Mouse (Mus musculus) gastrocnemius, adult 8-10 months (tissue): ENCODE data around the gene R3hcc1l. TPM values are rescaled to one million over a fixed set of nuclear protein-coding genes. Genes with fewer than 3 reads are reported as not detected.
A peak's percentile ranks its signal among the peaks of the same experiment; 100 is the strongest.

Experiments
- DNase-seq, 2 experiments: peaks; one replicate each; pipeline ENCODE4 v3.0.0; 2022; ENCODE audit warnings: low spot score in 2 of 2
- total RNA-seq, 4 experiments: library from RNA; stranded (reverse); gene quantifications; 2 replicates each; pipeline ENCODE4 v1.2.4; 2022

The R3hcc1l gene
- total RNA-seq: 10 to 100 TPM; 11.2 to 15.9 (median 13.3) TPM

DNA sequence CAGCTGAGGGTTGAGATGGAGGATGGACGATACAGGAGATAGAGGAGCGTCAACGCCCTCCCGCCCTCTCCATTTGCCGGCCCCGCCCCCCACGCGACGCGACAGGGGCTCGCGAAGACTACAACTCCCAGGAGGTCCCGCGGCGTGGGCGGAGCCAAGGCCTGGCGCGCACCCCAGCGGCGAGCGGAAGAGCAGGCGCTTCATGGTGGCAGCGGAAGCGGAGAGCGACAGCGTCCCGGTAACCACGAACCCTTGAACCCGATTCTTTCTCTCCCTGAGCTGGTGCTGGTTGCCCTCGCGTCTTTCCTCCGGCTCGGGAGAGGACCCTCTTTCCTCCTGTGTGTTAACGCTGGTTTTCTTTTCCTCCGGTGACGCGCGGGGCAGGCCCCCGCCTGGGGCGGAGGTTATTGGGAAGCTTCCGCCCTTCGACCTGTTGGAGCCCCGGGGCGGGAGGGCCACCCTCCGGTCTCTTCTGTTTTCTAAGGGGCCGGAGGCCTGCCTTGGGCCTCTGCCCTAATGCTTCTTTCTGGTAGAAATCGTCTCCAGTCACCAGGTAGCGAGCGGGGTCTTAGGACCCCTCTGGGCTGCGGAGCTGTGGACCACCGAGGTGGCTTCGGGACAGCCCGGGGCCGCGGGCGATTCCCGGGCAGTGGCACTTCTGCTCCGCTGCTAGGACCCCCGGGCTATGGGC is at the start of gene R3hcc1l:
R3hcc1l (plus strand) TSS at position 140 of the 691 bp plus-strand sequence.
- peak; percentile 96 for DNase-seq

DNA sequence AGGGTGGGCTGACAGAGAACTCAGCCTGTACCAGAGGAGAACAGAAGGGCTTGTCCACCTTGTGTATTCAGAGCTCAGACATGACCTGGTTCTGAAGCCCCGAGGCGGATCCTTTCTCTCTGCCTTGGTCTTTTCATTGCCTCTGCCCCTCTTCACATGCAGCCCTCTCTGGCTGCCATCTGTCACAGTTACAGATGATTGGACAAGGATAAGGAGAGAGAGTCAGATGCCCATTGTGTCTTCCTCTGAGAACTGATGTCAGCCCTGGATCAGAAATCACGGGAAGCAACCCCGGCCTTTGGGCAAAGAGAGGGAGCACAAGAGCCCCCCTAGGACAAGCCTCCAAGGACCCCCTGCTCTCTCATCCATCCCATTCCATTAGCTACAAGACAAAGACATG is 47.0 kb upstream of the R3hcc1l start:
- no peak for DNase-seq

DNA sequence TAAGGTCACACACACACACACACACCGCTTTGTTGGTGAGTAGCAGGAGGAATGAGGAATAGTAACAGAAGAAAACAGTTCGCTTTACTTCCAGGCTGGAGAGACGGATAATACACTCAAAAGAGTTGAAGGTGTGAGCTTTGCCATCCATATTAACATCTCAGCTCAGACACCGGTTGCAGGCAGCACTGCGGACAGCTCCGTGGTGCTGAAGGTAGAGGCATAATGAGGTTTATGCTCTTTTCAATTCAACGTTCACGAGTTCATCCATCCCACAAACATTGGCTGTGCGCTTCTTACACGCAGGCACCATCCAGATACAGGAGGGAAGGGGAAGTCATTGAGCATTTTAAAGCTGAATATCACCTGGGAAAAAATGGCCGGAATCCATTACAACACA is 45.7 kb upstream of the R3hcc1l start:
- no peak for DNase-seq

DNA sequence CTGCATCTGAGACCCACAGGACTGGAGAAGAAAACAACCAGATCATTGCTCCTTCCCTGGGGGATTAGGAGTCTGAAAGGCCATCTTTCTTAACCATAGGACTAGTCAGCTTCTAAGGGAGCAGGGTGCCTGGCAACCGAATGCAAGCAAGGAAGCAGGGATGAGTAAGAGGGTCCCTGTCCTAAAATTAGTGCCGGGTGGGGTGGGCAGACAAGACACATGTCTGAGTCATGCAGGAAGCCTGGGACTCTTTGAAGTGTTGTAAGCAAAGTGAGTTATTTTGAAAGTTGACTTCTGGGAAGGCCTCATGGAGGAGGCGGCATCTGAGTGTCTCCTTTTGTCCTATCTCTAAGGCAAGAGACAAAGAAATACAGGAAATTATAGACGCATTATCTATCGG is 40.8 kb upstream of the R3hcc1l start:
- no peak for DNase-seq

DNA sequence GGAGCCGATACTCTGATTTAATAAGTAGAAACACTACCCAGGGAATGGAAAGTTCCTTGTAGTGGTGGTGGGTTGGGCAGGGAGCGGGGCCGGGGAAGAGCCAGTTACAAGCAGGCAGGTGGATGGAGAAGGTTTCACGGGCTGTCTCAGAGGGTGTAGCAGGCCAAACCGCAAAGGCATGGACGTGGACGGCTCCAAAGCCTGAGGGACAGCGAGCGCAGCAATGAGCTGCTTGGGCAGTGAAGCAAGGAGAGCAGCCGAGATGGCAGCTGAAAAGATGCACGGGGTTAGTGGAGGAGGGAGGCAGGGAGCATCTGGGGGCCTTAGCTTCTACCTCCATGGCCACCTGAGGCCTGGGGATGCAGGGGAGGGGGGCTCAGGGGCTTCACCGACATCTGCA is 40.3 kb upstream of the R3hcc1l start:
- no peak for DNase-seq

DNA sequence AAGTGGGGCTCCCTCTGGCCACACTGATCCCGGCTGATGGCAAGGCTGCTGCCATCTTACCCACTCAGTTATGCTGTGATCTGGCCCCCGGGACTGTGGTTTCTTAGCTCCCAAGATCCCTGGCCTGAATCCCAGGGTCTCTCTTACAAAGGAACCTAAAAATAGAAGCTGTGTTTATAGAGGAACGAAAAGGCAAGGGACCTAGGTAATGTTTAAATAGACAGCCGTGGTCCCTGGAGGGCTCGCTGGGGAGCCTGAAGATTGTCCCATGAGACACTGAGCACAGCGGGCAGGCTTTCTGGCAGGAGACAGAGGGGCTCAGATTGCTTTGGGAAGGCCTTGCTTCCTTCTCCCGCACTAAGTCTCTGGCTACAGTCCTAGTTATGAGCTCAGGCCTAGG is 33.1 kb upstream of the R3hcc1l start:
- DNase-seq: no peak

DNA sequence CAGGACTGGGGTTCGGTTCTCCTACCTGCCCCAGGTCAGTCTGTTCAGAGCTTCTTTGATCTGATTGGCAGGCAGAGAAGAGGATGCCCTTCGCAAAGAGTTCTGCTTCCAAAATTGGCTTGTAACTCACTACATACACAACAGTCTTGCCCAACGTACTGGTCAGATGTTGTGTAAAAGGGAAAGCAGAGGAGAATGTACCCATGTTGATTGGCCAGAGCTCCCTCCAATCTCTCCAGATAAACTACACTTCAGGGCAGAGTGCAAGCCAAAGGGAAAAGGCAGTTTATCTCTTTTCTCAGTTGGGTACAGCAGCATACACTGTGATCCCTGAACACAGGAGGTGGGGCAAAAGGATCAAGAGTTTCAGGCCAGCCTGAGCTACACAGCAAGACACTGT is 31.3 kb upstream of the R3hcc1l start:
- no peak for DNase-seq

DNA sequence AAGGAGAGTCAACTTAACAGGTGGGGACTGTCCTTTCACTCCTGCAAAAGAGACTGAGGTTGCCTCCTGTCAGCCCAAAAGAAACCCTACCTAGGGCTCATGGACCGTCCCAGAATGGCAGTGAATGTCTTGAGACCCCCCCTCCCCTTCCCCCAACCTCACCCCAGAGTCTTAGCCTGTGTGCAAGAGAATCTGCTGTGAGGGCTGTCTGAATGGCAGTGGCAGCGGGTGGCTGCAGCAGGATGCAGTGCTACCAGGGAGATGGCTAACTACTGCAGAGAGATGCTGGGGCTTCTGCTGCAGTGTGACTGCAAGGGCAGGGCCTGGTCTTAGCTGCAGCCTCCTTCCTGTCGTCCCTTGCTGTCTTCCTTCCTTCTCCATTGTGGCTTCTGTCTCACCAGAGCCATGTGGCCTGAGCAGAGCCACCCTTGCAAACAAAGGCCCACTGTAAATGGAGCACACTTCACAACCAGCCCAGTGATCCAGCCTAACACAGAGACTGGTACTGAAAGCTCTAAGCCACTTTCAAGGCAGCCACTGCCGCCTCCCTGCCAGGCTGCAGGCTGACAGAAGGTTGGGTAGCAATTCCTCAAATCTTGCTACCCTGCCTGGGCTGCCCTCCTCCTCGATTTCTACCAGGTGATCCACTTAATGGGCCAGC is 25.2 kb upstream of the R3hcc1l start:
- DNase-seq: no peak

DNA sequence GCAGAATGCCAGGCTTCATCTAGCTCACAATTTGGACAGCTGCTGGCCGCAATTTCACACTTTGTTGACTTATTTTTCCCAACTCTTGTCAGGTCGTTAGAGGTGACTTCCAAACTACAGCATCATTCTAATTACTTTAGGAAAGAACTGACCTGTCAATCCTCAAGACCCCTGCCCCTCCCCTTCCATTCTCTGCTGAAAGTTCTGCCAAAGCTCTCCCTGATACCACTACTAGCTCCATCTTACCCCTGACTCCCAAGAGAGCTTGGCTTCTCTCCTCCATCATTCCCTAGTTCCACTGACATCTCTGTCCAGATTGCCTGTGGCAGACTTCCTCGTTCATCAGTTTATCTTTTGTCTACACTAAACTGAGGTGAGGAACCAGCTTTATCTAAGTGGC is 14.4 kb upstream of the R3hcc1l start:
- DNase-seq: no peak

DNA sequence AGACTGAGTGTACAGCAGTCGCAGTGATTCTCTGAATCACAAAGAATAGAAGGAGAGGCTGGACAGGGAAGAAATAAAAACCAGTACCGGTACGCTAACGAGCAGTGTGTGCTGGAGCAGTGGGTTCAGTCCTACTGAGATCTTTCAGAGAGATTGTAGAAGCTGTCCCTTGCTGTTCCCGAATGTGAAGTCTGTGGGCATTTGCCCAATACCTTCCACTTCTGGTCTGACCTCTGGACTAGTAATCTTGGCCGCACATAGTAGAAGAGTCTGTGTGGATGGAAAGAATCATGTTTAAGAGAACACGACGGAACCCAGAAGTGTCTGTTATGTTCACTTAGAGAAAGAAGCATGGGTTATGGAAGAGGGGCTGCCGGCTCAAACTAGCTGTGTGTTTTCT is 8.9 kb upstream of the R3hcc1l start:
- no peak for DNase-seq

DNA sequence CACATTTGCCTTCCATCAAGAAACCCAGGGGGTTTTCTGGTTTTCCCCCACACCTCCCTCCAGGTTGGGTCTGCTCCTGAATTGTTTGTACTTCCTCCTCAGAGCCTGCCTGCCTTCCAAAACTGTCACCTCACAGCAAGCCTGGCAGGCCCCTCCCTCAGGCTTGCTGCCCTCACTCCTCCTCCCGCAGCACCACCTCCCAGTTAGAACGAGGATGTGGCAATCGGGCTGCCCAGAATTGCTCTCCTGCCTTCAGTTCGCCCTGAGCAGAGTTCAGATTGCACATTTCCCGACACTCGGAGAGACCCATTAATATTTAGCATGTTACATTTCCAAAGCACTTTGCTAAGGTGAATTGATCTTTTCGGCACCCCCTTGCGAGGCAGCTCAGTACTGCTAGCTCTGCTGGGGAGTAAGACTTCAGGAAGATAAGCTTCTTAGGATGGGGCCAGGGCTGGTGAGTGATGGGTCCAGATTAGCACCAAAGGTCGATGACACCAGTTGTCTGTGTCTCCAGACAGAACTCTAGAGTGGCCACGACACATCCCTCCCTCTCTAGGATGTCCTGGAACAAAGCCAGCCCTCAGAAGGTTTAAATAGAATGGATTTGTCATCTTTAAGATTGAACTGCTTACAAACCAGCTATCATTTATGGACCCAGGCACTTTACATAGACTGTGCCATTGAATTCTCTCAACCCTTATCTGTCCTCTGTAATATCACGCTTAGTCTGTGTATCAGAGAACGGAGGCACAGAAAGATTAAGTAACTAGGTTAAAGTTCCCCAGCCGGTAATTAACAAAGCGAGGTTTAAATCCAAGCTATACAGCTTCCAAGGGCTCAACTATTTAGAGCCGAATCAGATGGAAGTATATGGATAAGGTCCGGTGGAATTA is 8.0 kb upstream of the R3hcc1l start:
- DNase-seq: no peak

DNA sequence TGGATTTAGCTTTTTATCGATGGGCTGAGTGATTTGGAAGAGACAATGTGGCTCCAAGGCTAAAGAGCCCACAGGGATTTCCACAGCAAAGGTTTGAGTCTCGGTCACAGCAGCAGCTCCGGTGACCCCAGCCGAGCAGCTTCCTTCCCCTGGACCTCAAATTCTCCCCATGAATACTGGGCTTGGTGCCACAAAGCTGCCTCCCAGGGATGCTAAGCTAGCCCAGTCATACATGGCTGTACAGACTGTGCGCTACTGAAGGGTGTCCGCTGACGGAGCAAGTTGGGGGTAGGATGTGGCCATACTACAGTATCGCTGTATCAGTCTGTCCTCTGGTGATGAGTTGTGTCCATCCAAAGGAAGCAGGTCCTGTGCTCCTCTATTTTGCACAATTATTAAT is 2.9 kb upstream of the R3hcc1l start:
- no peak for DNase-seq

DNA sequence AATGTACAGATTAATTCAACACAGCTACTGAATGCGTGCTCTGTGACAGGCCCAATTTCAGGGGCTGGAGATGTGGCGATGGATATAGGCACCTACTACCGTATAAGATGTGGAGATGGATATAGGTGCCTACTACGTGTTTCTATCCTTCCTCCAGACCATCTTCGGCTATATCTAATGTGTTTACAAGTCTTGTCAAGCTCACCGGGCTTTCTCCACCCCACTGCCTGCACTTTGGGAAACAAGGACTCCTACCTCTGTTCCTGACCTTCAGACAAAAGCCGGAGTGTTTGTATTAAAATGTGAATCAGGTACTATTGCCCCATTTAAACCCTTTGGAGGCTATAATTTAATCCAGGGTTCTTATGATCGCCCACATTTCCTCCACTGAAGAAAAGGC is 2.4 kb upstream of the R3hcc1l start:
- no peak for DNase-seq

DNA sequence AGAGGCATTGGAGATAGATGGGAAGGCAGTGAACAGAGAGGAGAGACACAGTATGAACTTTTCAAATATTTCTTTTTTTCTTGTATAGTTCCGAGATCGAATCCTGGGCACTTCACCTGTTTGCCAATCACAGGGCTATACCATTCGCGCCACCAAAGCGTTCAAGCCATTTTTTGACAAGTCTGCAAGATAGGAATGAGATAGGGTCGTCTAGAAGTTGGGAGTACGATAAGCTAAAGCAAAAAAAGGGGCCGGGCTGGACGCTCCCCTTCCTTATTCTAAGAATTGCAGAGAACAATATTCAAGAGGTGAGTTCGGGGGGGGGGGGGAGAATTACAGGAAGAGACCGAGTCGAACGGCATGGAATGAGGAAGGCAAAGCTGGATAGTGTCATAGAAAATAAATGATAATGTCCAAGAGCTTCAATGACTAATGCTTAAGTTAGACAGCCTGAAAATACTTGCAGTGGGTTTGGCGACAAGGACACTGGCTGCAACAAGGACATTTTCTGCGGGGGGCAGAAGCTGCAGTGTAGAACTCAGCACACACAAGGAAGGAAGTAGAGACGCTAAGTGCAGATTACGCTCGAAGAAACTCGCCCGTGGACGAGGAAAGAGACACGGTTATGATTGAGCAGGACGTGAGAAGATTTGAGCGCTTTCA is 471 bp upstream of the R3hcc1l start:
- no peak for DNase-seq

DNA sequence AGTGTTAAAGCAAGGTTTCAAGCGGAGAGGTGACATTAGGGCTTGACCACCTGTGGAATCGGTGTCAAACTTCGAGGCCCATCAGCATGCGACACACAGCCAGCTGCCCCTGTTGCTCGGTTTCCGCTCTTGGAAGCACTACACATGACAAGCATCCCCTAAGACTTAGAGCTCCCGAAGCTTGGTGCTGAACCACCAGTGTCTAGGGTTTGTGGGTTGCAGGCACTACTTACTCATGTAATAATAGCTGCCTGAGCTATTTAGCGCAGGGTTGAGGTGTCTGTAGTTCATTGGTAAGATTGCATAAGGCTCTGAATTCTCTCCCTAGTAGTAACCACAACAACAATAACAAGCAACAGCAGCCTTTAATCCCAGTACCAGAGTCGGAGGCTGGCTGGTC is 1.2 kb downstream of the R3hcc1l start:
- no peak for DNase-seq

DNA sequence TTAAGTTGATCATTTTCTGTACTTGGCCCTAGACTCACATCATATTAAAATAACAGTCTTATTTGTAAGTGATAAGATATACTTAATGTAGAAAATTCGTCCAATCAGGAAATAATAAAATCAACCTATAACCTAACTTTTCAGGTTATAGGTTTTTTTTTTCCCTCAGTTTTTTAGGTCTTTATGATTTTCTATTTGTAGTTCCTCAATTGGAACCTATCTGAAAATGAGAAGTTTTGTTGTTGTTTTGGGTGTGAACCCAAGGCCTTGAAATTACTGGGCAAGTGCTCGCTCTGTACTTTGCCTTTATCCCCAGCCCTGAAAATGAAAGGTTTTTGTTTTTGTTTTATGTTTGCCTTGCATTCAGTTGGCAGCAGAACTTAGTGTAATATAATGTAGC is 6.1 kb downstream of the R3hcc1l start:
- no peak for DNase-seq

DNA sequence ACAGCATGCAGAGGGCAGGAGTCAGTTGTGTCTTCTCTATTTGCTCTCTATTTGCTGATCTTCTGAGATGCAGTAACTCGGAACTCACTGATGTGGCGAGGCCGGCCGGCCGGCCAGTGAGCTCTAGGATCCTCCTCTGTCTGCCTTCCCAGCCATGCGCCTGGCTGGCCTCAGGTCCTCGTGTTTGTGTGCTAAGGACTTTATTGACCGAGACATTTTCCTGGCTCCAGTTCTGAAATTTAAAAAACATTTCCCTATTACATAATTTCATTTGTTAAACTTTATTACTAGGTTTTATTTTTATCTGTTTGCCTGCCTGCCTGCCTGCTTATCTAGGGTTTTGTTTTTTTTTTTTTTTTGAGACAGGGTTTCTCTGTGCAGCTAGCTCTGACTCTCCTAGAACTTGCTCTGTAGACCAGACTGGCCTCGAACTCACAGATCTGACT is 11.5 kb downstream of the R3hcc1l start:
- DNase-seq: no peak

DNA sequence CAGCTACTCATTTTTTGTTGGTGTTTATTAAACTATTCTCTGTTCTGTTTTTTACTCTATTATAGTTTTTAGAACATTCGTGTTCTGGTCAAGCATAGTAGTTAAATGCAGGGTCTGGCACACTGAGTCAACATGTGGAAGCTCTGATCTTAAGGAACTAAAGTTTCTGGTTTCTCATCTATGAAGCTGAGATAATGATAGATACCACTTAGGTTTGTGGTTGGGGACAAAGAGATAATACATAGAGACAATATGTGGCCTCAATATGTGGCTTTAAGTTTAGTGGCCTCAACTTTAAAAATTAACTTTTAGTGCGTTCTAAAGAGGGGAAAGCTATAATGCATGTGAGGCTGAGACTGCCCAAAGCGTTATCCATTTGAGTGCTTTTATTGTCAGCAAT is 15.9 kb downstream of the R3hcc1l start:
- no peak for DNase-seq

DNA sequence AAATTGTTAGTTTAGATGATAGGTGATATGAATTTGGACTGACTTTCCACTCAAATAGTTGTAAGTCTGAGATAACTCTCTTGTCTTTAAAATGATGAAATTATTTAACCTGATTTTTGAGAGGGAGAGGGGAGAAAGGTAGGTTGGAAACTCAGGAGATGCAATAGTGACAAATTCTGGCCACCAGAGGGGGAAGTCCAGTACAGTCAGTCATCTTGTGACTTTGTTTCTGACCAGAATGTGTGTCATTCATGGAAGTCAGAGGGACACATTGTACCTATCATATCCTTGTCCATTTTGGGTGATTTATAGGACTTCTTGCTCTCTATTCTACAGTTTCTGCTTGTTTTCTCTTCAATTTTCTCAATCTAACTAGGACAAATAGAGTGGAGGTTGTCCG is 19.0 kb downstream of the R3hcc1l start:
- no peak for DNase-seq

DNA sequence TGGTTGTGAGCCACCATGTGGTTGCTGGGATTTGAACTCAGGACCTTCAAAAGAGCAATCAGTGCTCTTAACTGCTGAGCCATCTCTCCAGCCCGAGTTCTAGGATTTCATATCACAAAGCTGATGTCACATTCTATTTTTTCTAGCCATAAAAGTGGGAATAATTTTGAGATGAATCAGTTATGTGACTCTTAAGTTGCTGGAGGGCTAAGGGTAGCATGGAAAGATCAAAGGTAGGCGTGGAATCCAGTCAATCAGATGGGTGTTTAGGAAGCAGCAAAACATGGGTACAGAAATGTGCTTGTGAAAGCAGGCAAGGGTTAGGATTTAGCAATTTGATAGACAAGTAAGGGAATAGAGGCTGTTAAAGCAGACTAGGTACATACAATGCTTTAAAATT is 20.4 kb downstream of the R3hcc1l start:
- no peak for DNase-seq

DNA sequence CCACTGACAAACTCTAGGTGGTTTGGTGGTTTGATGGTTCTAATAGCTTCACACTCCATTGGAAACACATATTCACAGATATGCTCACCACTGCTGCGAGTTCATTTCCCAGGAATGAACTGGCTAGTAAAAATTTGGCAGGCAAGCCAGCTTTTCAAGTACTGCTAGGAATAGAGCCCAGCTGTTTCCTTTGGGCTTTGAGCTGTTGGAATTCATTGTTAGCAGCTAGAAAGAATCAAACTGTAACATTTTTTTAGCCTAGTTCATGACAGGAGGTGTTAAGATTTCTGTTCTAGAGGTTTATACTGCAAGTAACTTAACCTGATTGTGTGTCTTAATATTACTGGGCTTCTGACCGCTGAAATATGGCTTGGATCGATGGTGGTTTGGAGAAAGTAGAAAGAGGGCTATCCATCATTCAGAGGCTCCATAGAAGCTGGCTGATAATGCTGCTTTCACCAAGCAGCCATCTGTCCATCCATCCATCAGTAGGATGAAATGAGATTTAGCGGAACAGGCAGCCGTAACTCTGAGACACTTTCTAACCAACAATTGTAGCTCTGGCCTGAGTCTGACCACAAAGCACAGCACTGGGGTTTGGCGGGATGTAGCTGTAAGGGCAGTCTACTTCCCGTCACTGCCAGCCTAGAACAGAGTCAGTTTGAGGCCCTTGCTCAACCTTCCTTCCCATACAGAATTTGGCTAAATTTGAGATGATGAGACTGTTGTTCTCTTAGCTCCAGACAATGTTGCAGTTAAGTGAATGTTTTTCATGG is 21.0 kb downstream of the R3hcc1l start:
- DNase-seq: no peak
